Mouse (Mus musculus): ENCODE results near the gene Map2k5.
A peak's percentile ranks its signal among the peaks of the same experiment; 100 is the strongest.

GRCm38 (mm10) chr9:63131957-63132602 lies 245.6 kb downstream of the Map2k5 start:
- no peak for TF ChIP-seq CTCF (IDR thresholded peaks at IDR 0.05; ENCODE audit: borderline replicate concordance, insufficient read depth, low read length)
- peak; percentile 42; the same call in 1 of the 2 replicates for TF ChIP-seq POLR2A (IDR thresholded peaks at IDR 0.05; ENCODE audit: low read depth, low read length)
